Mouse (Mus musculus) heart, postnatal 0 days (tissue): ENCODE measurements around the gene Ptms. TPM values are rescaled to one million over a fixed set of nuclear protein-coding genes. Genes with fewer than 3 reads are reported as not detected.
A peak's percentile ranks its signal among the peaks of the same experiment; 100 is the strongest.
"Not testable (repeated sequence)": the region's sequence is repeated elsewhere in the genome, so short reads cannot be mapped to it uniquely, and the experiment has no call there.

Experiments used
- ATAC-seq: fragments of 200-750 bp; cut with Nextera tagmentation; 2 replicates; pipeline ENCODE4 v1.8.0; 2017; ENCODE audit warnings: low read depth, moderate number of reproducible peaks, moderate library complexity; ENCODE audit not compliant: insufficient read depth
- DNase-seq: peaks from one replicate; pipeline ENCODE4 v3.0.0-alpha.2; 2016; ENCODE audit warnings: low spot score
- H3K27ac ChIP-seq: fragments of 300-500 bp; sonication (generic); 2 replicates; pipeline ENCODE4 v1.5.1; 2014; ENCODE audit warnings: low read depth, mild to moderate bottlenecking
- H3K27me3 ChIP-seq: fragments of 300-500 bp; sonication (generic); 2 replicates; pipeline ENCODE4 v1.6.1; 2014; ENCODE audit warnings: low read length, mixed read lengths; ENCODE audit not compliant: control insufficient read depth, insufficient read depth
- H3K36me3 ChIP-seq: fragments of 300-500 bp; sonication (generic); replicated peaks from 2 replicates; pipeline ENCODE4 v1.6.1; 2014; ENCODE audit warnings: low read length, mixed read lengths; ENCODE audit not compliant: control insufficient read depth, insufficient read depth
- H3K4me1 ChIP-seq: fragments of 300-500 bp; sonication (generic); 2 replicates; pipeline ENCODE4 v1.6.1; 2014; ENCODE audit warnings: antibody characterized with exemption; ENCODE audit not compliant: control insufficient read depth, insufficient read depth
- H3K4me2 ChIP-seq: fragments of 300-500 bp; sonication (generic); 2 replicates; pipeline ENCODE4 v1.6.1; 2014; ENCODE audit warnings: low read depth, mild to moderate bottlenecking, low read length, moderate library complexity
- H3K4me3 ChIP-seq: fragments of 300-500 bp; sonication (generic); 2 replicates; pipeline ENCODE4 v1.5.1; 2014; ENCODE audit warnings: low read depth, low read length
- H3K9ac ChIP-seq: fragments of 300-500 bp; sonication (generic); replicated peaks from 2 replicates; pipeline ENCODE4 v1.6.1; 2014; ENCODE audit warnings: low read depth, low read length, mixed read lengths
- H3K9me3 ChIP-seq: fragments of 300-500 bp; sonication (generic); replicated peaks from 2 replicates; pipeline ENCODE4 v1.6.1; 2016; ENCODE audit warnings: low read length; ENCODE audit not compliant: control insufficient read depth
- CTCF ChIP-seq: IDR thresholded peaks from 2 replicates; pipeline ENCODE4 v1.5.1; 2016; ENCODE audit warnings: antibody characterized with exemption, control low read depth, low read depth
- EP300 ChIP-seq: IDR thresholded peaks from 2 replicates; pipeline ENCODE4 v1.6.1; 2016; ENCODE audit warnings: antibody characterized with exemption, low read depth
- WGBS: fragments of 180-500 bp; shearing (Covaris S2); extraction: QIAGEN DNeasy Blood & Tissue Kit; methylation state at CpG from one replicate; pipeline ENCODE4 v1.1.7; 2014; 5-methylcytosine and 5-hydroxymethylcytosine counted together
- polyA plus RNA-seq: library from polyadenylated mRNA; unstranded; fragments of >200 nt; fragmentation: Nextera tagmentation; extraction: Ambion mirVana; gene quantifications from 2 replicates; pipeline ENCODE4 v1.2.1, GENCODE M21; 2015
- total RNA-seq: library from RNA; depleted of rRNA; stranded (reverse); fragments of >200 nt; gene quantifications from 2 replicates; pipeline ENCODE4 v1.2.3, GENCODE M21; 2014; ENCODE audit warnings: low replicate concordance

The Ptms gene
- total and polyA plus RNA-seq, 2 experiments from 2014 or later, result 221 to 323 TPM

GRCm38 (mm10) chr6:124901851-124902250, 18.1 kb downstream of the Ptms start:
- no peak overlapping the region for H3K4me2 ChIP-seq
- no peak overlapping the region; the same call in 1 of the 2 replicates for H3K27ac ChIP-seq
- no peaks in the 10 kb centered on the region for H3K36me3 ChIP-seq
- H3K4me1 ChIP-seq, result peaks cover 9% of the 10 kb centered on the region
- DNase-seq (no peak), ATAC-seq (no peak)
- no peaks in the 10 kb centered on the region for H3K9me3 ChIP-seq
- no peak overlapping the region for H3K9ac ChIP-seq
- no peak for TF ChIP-seq CTCF
- no peak for TF ChIP-seq EP300
- H3K27me3 ChIP-seq, result no peaks in the 10 kb centered on the region
- no peak overlapping the region for H3K4me3 ChIP-seq

GRCm38 (mm10) chr6:124900801-124901480, 19.0 kb downstream of the Ptms start:
- no peaks in the 10 kb centered on the region for H3K36me3 ChIP-seq
- no peak overlapping the region for H3K9ac ChIP-seq
- 29% methylated on average over 10 of the region's 10 CpGs for WGBS
- TF ChIP-seq CTCF, result no peak
- peak overlapping the region; percentile 18; the same call in 1 of the 2 replicates for H3K27ac ChIP-seq
- no peak overlapping the region for H3K4me3 ChIP-seq
- no peak overlapping the region for H3K4me2 ChIP-seq
- no peaks in the 10 kb centered on the region for H3K27me3 ChIP-seq
- H3K9me3 ChIP-seq, result no peaks in the 10 kb centered on the region
- H3K4me1 ChIP-seq, result peaks cover 9% of the 10 kb centered on the region
- no peak for ATAC-seq
- DNase-seq, result no peak

- TF ChIP-seq CTCF, result no peak
- TF ChIP-seq EP300, result no peak
- H3K4me3 ChIP-seq, result no peak overlapping the region
- no peaks in the 10 kb centered on the region for H3K36me3 ChIP-seq
- no peak for DNase-seq
- H3K9me3 ChIP-seq, result no peaks in the 10 kb centered on the region
- H3K9ac ChIP-seq, result no peak overlapping the region
- ATAC-seq, result no peak
- peaks cover 7% of the 10 kb centered on the region for H3K4me1 ChIP-seq
- peak overlapping the region; percentile 12; the same call in 1 of the 2 replicates for H3K4me2 ChIP-seq
- WGBS, result 69% methylated on average over 8 of the region's 8 CpGs
- no peaks in the 10 kb centered on the region for H3K27me3 ChIP-seq
- peak overlapping the region; percentile 36; the same call in 1 of the 2 replicates for H3K27ac ChIP-seq
Observed at GRCm38 (mm10) chr6:124900056-124900800, 19.7 kb downstream of the Ptms start.

- H3K4me3 ChIP-seq, result no peak overlapping the region
- no peaks in the 10 kb centered on the region for H3K9me3 ChIP-seq
- H3K27me3 ChIP-seq, result no peaks in the 10 kb centered on the region
- no peak overlapping the region for H3K4me2 ChIP-seq
- no peak for TF ChIP-seq EP300
- no peak for TF ChIP-seq CTCF
- no peaks in the 10 kb centered on the region for H3K36me3 ChIP-seq
- H3K27ac ChIP-seq, result no peak overlapping the region
- no peaks in the 10 kb centered on the region for H3K4me1 ChIP-seq
- 36% methylated on average over 3 of the region's 3 CpGs for WGBS
- ATAC-seq (no peak), DNase-seq (no peak)
- H3K9ac ChIP-seq, result no peak overlapping the region
Observed at GRCm38 (mm10) chr6:124898359-124898758, 21.5 kb downstream of the Ptms start.

GRCm38 (mm10) chr6:124894113-124894512, 25.8 kb downstream of the Ptms start:
- 85% methylated on average over 2 of the region's 2 CpGs for WGBS
- not testable (repeated sequence) for H3K9me3 ChIP-seq, H3K27me3 ChIP-seq, H3K4me2 ChIP-seq, H3K4me3 ChIP-seq, H3K36me3 ChIP-seq, H3K4me1 ChIP-seq, ATAC-seq, H3K9ac ChIP-seq, DNase-seq, H3K27ac ChIP-seq
